ENCODE assay signal across 8 mouse cellular contexts in genomic region chr6:85904642-85905061, GRCm38 (mm10). TPM values are rescaled to one million over a fixed set of nuclear protein-coding genes. Genes with fewer than 3 reads are reported as not detected.
A peak's percentile ranks its signal among the peaks of the same experiment; 100 is the strongest.
DNase-seq lines count a peak whose midpoint lies in the region; ATAC-seq and TF ChIP-seq lines count a peak whose summit lies in the region.
"Not testable (repeated sequence)": the region's sequence is repeated elsewhere in the genome, so short reads cannot be mapped to it uniquely, and the experiment has no call there.

TSS of gene Nat8f4 (minus strand) at chr6:85904884.

- H3K4me2 ChIP-seq in hindbrain, postnatal 0 days (ENCODE audit: low read depth, low read length), result peak within 1 kb of the TSS; percentile 40; the same call in 1 of the 2 replicates

- ATAC-seq in activated CD4-positive, CD25-positive, alpha-beta regulatory T cell, adult 4 months, result peak; percentile 88
- ATAC-seq in hindbrain, postnatal 0 days, result peak; percentile 77

- WGBS in hindbrain, postnatal 0 days, result 14% methylated on average over 20 of the region's 20 CpGs

- not testable (repeated sequence) for H3K9me3 ChIP-seq in hindbrain, postnatal 0 days (ENCODE audit: low read length)

- not testable (repeated sequence) for H3K4me1 ChIP-seq in cortical plate, adult 2 months (ENCODE audit: control insufficient read depth, insufficient read depth, low read length); hindbrain, postnatal 0 days (ENCODE audit: insufficient read depth, low read length)

- TF ChIP-seq POLR2A in cortical plate, adult 2 months (IDR thresholded peaks at IDR 0.05; ENCODE audit: extremely low read depth, insufficient read depth, low read length), result not testable (repeated sequence)

- DNase-seq in gastrocnemius, adult 8-10 months (ENCODE audit: low spot score in 2 of 2), result peak; percentile 57 to 65
- peak; percentile 46 for DNase-seq in hindbrain, postnatal 0 days (ENCODE audit: low spot score)
- peak; percentile 80 to 83 for DNase-seq in left cerebral cortex, adult 18-20 months (ENCODE audit: low spot score in 2 of 2)
- DNase-seq in lung, postnatal 36 days, result peak; percentile 88
- DNase-seq in retina, postnatal 7 days (ENCODE audit: low read depth, low spot score), result peak; percentile 30
- DNase-seq in urinary bladder, adult 18-20 months (ENCODE audit: low spot score in 2 of 2), result peak; percentile 47 to 78

- TF ChIP-seq CTCF in cortical plate, adult 2 months (IDR thresholded peaks at IDR 0.05; ENCODE audit: extremely low read depth, insufficient read depth, low read length), result peak; percentile 49; the same call in 1 of the 2 replicates
- peak; percentile 90 for TF ChIP-seq CTCF in hindbrain, postnatal 0 days (IDR thresholded peaks at IDR 0.05; ENCODE audit: low read depth)

- peak within 1 kb of the TSS; percentile 40 for H3K27ac ChIP-seq in cortical plate, adult 2 months (ENCODE audit: insufficient read depth, low read length)
- H3K27ac ChIP-seq in hindbrain, postnatal 0 days, result peak within 1 kb of the TSS; percentile 74; the same call in 1 of the 2 replicates

- peak within 1 kb of the TSS; percentile 74 for H3K4me3 ChIP-seq in cortical plate, adult 2 months (ENCODE audit: insufficient read depth, low read length)
- H3K4me3 ChIP-seq in hindbrain, postnatal 0 days (ENCODE audit: low read length), result peak within 1 kb of the TSS; percentile 31

- H3K36me3 ChIP-seq in hindbrain, postnatal 0 days (ENCODE audit: insufficient read depth, low read length), result not testable (repeated sequence)

- H3K9ac ChIP-seq in hindbrain, postnatal 0 days (replicated peaks; ENCODE audit: low read length), result not testable (repeated sequence)

- H3K27me3 ChIP-seq in hindbrain, postnatal 0 days (ENCODE audit: insufficient read depth, low read length), result not testable (repeated sequence)

RNA-seq across cellular contexts. Expression of gene Nat8f4, which starts in this region (rescaled TPM):
- polyA plus RNA-seq in activated CD4-positive, CD25-positive, alpha-beta regulatory T cell, adult 4 months (2017; shearing (Covaris generic)), result 1 to 10 TPM; 7.3 to 7.7 TPM
- 11.6 and 12.0 TPM in 2 replicates for polyA plus RNA-seq in cortical plate, adult 2 months (2012; rRNA removed)
- under 1 TPM in 1 of 4 experiments, not detected in 3; 0.13 TPM for total RNA-seq in gastrocnemius, adult 8-10 months (2022)
- 4.9 and 6.7 TPM in 2 replicates for total RNA-seq in hindbrain, postnatal 0 days (2014; rRNA removed)
- 5.9 and 6.0 TPM in 2 replicates for polyA plus RNA-seq in hindbrain, postnatal 0 days (2015; fragmentation: Nextera tagmentation; extraction: Ambion mirVana)
- total RNA-seq in left cerebral cortex, adult 18-20 months (2021), result 1 to 10 TPM; 6.2 to 7.6 TPM

Comparison
In these comparisons a context has a peak if more than half of its experiments do, and no peak if none do; other contexts are left out.
1. Peak in every context shown above with its lines: DNase-seq, ATAC-seq, H3K4me3 ChIP-seq and H3K27ac ChIP-seq.
2. Peak in DNase-seq in gastrocnemius, adult 8-10 months; RNA of the gene not detected or under 1 TPM.
3. DNase-seq: peak in every context shown above with its lines; median percentile 88 in lung, postnatal 36 days; 82 in left cerebral cortex, adult 18-20 months; 62 in urinary bladder, adult 18-20 months; 61 in gastrocnemius, adult 8-10 months; 46 in hindbrain, postnatal 0 days; 30 in retina, postnatal 7 days.